Mouse (Mus musculus): ENCODE measurements around the gene Ssh2.

Gene Ssh2

GRCm38 (mm10) chr11:77489591-77490235 lies 273.6 kb downstream of the Ssh2 start, which contains the start of gene Ankrd13b:
Gene Ankrd13b (minus strand): TSS chr11:77489678.
- in situ Hi-C loops (cut with MboI; ENCODE audit: low sequenced_read_pairs): no loop called here

GRCm38 (mm10) chr11:77490451-77490850 lies 274.4 kb downstream of the Ssh2 start:
- in situ Hi-C loops (cut with MboI; ENCODE audit: low sequenced_read_pairs): no loop called here

DNA sequence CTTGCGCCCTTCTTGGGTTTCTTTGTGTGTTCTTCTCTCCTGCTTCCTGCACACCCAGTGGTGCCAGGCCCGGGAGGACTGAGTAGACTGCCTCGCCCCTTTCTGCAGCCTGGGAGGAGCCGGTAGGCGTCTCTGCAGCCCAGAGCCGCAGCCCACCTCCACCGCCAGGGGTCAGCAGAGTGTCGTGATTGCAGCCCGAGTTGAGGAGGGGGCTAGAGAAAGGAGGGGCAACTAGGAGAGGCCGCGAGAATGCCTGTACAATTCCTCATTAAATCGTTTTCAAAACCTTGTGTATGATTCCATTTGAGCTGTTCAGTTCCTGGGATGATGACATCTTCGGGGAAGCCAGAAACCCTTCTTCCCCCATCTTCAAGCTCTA lies 275.0 kb downstream of the Ssh2 start:
- in situ Hi-C loops (cut with MboI; ENCODE audit: low sequenced_read_pairs): no loop called here

GRCm38 (mm10) chr11:77491502-77492291 lies 275.6 kb downstream of the Ssh2 start:
- in situ Hi-C loops (cut with MboI; ENCODE audit: low sequenced_read_pairs): no loop called here

- in situ Hi-C loops (cut with MboI; ENCODE audit: low sequenced_read_pairs): no loop called here
Measured at GRCm38 (mm10) chr11:77492311-77492871, 276.3 kb downstream of the Ssh2 start.

GRCm38 (mm10) chr11:77492911-77493332 lies 276.8 kb downstream of the Ssh2 start:
- in situ Hi-C loops (cut with MboI; ENCODE audit: low sequenced_read_pairs): no loop called here

- in situ Hi-C loops (cut with MboI; ENCODE audit: low sequenced_read_pairs): no loop called here
Measured at GRCm38 (mm10) chr11:77493512-77494343, 277.6 kb downstream of the Ssh2 start, which contains the start of gene Git1. Gene Git1 (plus strand): TSS chr11:77493562.

DNA sequence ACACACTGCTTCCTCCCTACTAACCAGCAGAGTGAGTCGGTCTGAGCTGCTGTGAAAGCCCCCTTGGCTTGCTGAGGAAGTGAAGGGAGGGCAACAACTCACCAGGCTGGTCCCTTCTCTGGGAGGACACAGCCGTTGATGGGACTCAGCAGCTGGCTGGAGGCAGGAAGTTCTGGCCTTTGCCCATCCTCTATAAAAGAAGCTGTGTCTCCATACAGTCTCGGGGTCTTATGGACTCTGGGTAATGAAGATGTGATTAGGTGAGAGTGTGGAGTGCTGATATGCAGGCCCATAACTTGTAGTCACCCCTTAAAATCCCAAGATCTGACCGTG lies 278.2 kb downstream of the Ssh2 start:
- in situ Hi-C loops (cut with MboI; ENCODE audit: low sequenced_read_pairs): no loop called here

DNA sequence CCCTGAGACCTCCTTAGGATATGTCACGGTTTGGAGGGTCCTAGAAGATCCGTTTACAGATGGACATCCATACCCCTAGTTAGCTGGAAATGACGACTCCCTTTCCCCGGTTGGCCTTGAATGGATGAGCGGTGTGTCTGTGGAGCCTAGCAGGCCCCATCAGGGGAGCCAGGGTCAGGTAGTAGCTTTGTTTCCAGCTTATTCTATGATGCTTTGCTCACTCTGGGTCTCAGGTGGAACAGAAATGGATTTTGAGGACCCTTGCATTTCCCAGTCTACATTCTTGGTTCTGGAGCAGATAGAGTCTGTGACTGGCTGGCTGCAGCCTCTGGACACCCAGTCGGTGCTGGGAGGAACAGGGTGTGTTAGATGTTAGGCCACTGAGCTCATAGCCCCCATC lies 278.7 kb downstream of the Ssh2 start:
- in situ Hi-C loops (cut with MboI; ENCODE audit: low sequenced_read_pairs): no loop called here

GRCm38 (mm10) chr11:77495507-77495906 lies 279.4 kb downstream of the Ssh2 start:
- in situ Hi-C loops (cut with MboI; ENCODE audit: low sequenced_read_pairs): no loop called here

- in situ Hi-C loops (cut with MboI; ENCODE audit: low sequenced_read_pairs): no loop called here
Measured at GRCm38 (mm10) chr11:77497341-77497756, 281.3 kb downstream of the Ssh2 start.

GRCm38 (mm10) chr11:77497851-77498250 lies 281.8 kb downstream of the Ssh2 start:
- in situ Hi-C loops (cut with MboI; ENCODE audit: low sequenced_read_pairs): no loop called here

DNA sequence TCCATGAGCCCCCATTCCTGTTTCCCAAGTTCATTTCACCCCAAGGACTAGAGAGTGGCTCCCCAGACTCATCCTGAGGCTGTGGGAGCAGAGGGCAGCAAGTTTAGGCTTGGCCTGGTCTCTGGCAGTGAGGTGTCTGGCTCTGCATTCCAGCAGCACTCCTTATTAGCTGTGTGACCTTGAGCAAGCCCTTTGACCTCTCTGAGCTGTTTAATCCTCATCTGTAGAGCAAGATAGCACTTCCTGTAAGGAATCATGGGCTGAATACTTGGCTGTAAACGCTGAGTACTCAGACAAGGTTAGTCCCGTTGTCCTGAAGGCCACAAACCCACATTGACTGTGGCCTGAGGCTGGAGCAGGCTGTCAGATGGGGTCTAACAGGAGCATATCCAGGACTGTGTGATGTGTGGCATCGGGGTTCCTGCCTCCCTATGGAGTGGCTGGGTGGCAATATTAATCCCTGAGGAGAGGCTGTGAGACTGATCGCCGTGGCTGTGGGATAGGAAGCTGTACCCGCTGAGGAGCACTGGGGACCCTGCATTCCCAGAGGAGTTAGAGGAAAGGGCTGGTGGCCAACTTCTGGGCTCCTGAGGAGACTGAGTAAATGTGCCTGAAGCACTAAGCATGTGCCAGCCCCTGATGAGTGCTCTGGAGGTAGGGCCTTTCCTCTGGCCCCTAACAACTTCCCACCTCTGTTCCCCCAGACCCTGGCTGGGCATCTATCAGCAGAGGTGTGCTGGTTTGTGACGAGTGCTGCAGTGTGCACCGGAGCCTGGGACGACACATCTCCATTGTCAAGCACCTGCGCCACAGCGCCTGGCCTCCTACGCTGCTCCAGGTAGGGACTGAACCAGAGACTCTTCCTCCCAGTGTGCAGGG lies 282.4 kb downstream of the Ssh2 start:
- in situ Hi-C loops (cut with MboI; ENCODE audit: low sequenced_read_pairs): no loop called here

- in situ Hi-C loops (cut with MboI; ENCODE audit: low sequenced_read_pairs): no loop called here
Measured at GRCm38 (mm10) chr11:77499354-77499753, 283.3 kb downstream of the Ssh2 start.

DNA sequence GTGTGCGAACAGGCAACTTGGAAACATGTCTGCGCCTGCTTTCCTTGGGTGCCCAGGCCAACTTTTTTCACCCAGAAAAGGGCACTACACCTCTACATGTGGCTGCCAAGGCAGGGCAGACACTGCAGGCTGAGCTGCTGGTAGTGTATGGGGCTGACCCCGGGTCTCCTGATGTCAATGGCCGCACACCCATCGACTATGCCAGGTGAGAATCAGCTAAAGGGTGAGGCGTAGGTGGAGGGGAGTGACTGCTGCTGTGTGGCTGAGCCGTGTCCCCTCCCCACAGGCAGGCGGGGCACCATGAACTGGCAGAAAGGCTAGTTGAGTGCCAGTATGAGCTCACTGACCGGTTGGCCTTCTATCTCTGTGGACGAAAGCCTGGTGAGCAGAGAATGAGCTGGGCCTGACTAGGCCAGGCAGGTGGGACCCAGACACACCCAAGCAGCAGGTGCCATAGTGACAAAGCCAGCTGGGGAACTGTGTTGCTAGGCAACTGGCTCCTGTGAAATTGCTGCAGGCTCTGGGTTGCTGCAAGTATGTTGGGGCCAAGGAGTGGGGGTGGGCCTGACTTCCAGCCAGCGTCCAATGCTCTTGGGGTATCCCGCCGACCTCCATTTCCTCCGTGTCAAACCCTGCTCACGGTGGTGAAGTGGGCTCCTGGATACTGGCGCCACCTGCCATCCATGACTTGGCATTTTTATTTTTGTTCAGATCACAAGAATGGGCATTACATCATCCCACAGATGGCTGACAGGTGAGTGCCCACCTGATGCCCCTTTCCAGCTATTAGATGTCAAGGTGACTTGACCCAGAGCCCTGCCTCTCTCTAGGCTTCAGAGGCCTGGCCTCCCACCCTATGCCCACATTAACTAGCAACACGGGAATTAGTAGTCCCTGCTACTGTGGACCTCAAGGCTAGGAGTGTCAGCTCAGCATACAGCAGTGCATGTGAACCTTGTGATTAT lies 284.6 kb downstream of the Ssh2 start:
- in situ Hi-C loops (cut with MboI; ENCODE audit: low sequenced_read_pairs): no loop called here

- in situ Hi-C loops (cut with MboI; ENCODE audit: low sequenced_read_pairs): no loop called here
Measured at GRCm38 (mm10) chr11:77501392-77501791, 285.3 kb downstream of the Ssh2 start.

GRCm38 (mm10) chr11:77501971-77502370 lies 285.9 kb downstream of the Ssh2 start:
- in situ Hi-C loops (cut with MboI; ENCODE audit: low sequenced_read_pairs): no loop called here

DNA sequence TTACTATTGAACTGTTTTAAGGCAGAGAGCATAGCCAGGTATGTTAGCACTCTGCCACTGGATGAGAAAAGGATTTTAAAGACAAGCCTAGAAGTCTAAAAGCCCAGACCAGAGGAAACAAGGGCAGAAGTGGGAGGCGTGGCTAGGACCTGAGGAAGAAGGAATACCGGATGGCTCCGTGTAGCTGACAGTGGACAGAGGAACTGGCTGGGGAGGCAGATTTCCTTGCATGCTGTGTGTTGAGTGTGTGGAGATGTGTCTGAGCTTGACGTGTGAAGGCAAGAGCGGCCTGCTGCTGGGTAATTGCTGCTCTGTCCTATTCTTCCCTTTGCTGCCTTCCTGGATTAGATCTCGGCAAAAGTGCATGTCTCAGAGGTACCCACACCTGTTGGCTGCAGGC lies 286.4 kb downstream of the Ssh2 start:
- in situ Hi-C loops (cut with MboI; ENCODE audit: low sequenced_read_pairs): no loop called here

GRCm38 (mm10) chr11:77503511-77503910 lies 287.4 kb downstream of the Ssh2 start:
- in situ Hi-C loops (cut with MboI; ENCODE audit: low sequenced_read_pairs): no loop called here
